Mouse (Mus musculus) ES-Bruce4 (cell line): ENCODE measurements at regions not wholly inside any gene's neighbourhood (a gene's known extent, or its start where the extent isn't known, plus 50 kb on each side); places are given as distances from the start of the nearest gene placed in this dataset.

ENCODE experiments used
- H3K27ac ChIP-seq: 2 replicates; pipeline ENCODE4 v1.5.1; 2012; ENCODE audit warnings: low read length, inconsistent platforms; ENCODE audit not compliant: insufficient read depth
- H3K27me3 ChIP-seq: 2 replicates; pipeline ENCODE4 v1.6.1; 2012; ENCODE audit warnings: mild to moderate bottlenecking, low read length, inconsistent platforms; ENCODE audit not compliant: control insufficient read depth, poor library complexity, insufficient read depth, severe bottlenecking
- H3K36me3 ChIP-seq: 2 replicates; pipeline ENCODE4 v1.6.1; 2012; ENCODE audit warnings: inconsistent platforms, mild to moderate bottlenecking, low read length, moderate library complexity; ENCODE audit not compliant: control insufficient read depth, poor library complexity, insufficient read depth, severe bottlenecking
- H3K4me1 ChIP-seq: one replicate; pipeline ENCODE4 v1.8.1; 2011; ENCODE audit warnings: low read length; ENCODE audit not compliant: control insufficient read depth, insufficient read depth
- H3K4me3 ChIP-seq: 2 replicates; pipeline ENCODE4 v1.5.1; 2011; ENCODE audit warnings: low read depth, mild to moderate bottlenecking, low read length
- H3K9ac ChIP-seq: 2 replicates; pipeline ENCODE4 v1.6.1; 2012; ENCODE audit warnings: low read depth, mild to moderate bottlenecking, inconsistent platforms; ENCODE audit not compliant: poor library complexity, severe bottlenecking
- H3K9me3 ChIP-seq: replicated peaks from 2 replicates; pipeline ENCODE4 v1.6.1; 2012; ENCODE audit warnings: mild to moderate bottlenecking, low read length, inconsistent platforms; ENCODE audit not compliant: control insufficient read depth, poor library complexity, insufficient read depth, severe bottlenecking
- CTCF ChIP-seq: IDR thresholded peaks from one replicate; pipeline ENCODE4 v1.8.1; 2011; ENCODE audit warnings: low read depth, low read length
- EP300 ChIP-seq: IDR thresholded peaks from 2 replicates; pipeline ENCODE4 v1.6.1; 2011; ENCODE audit warnings: low read depth, low read length; ENCODE audit not compliant: insufficient read depth
- POLR2A ChIP-seq: IDR thresholded peaks from one replicate; pipeline ENCODE4 v1.8.1; 2011; ENCODE audit warnings: low read length; ENCODE audit not compliant: insufficient read depth

- Histone ChIP-seq H3K9ac (no peak overlapping the region), H3K4me3 (no peak overlapping the region), H3K36me3 (no peaks in the 10 kb centered on the region), H3K9me3 (no peaks in the 10 kb centered on the region), H3K27ac (no peak overlapping the region), H3K27me3 (no peaks in the 10 kb centered on the region), H3K4me1 (no peaks in the 10 kb centered on the region)
- TF ChIP-seq CTCF (no peak), POLR2A (no peak), EP300 (no peak)
These were observed 93.5 kb downstream of the Aldh8a1 start for GRCm38 (mm10) chr10:21470589-21470988.

- Histone ChIP-seq H3K27ac (no peak overlapping the region), H3K27me3 (no peaks in the 10 kb centered on the region), H3K9ac (no peak overlapping the region), H3K36me3 (no peaks in the 10 kb centered on the region), H3K4me1 (no peaks in the 10 kb centered on the region), H3K9me3 (no peaks in the 10 kb centered on the region), H3K4me3 (no peak overlapping the region)
- TF ChIP-seq EP300 (no peak), POLR2A (no peak), CTCF (no peak)
These were observed 97.2 kb downstream of the Aldh8a1 start for GRCm38 (mm10) chr10:21474242-21474641.

- Histone ChIP-seq H3K27me3 (no peaks in the 10 kb centered on the region), H3K27ac (no peak overlapping the region), H3K4me3 (no peak overlapping the region), H3K9me3 (no peaks in the 10 kb centered on the region), H3K9ac (no peak overlapping the region), H3K4me1 (no peaks in the 10 kb centered on the region), H3K36me3 (no peaks in the 10 kb centered on the region)
- no peak for TF ChIP-seq EP300
- TF ChIP-seq CTCF: no peak
- no peak for TF ChIP-seq POLR2A
These were observed 100.9 kb downstream of the Aldh8a1 start for GRCm38 (mm10) chr10:21478004-21478403.

GRCm38 (mm10) chr10:21479403-21479802, 102.3 kb downstream of the Aldh8a1 start:
- no peaks in the 10 kb centered on the region for H3K9me3 ChIP-seq
- TF ChIP-seq CTCF (no peak), EP300 (no peak), POLR2A (no peak)
- H3K27ac ChIP-seq: no peak overlapping the region
- H3K4me1 ChIP-seq: no peaks in the 10 kb centered on the region
- no peaks in the 10 kb centered on the region for H3K27me3 ChIP-seq
- no peaks in the 10 kb centered on the region for H3K36me3 ChIP-seq
- no peak overlapping the region for H3K9ac ChIP-seq
- no peak overlapping the region for H3K4me3 ChIP-seq

GRCm38 (mm10) chr10:21481255-21481654, 104.2 kb downstream of the Aldh8a1 start:
- Histone ChIP-seq H3K27ac (no peak overlapping the region), H3K27me3 (no peaks in the 10 kb centered on the region), H3K4me1 (no peaks in the 10 kb centered on the region), H3K9ac (no peak overlapping the region), H3K36me3 (no peaks in the 10 kb centered on the region), H3K9me3 (no peaks in the 10 kb centered on the region), H3K4me3 (no peak overlapping the region)
- TF ChIP-seq POLR2A (no peak), CTCF (no peak), EP300 (no peak)

GRCm38 (mm10) chr10:21482055-21482454, 105.0 kb downstream of the Aldh8a1 start:
- H3K9me3 ChIP-seq: no peaks in the 10 kb centered on the region
- TF ChIP-seq POLR2A (no peak), EP300 (no peak), CTCF (no peak)
- no peaks in the 10 kb centered on the region for H3K27me3 ChIP-seq
- H3K9ac ChIP-seq: no peak overlapping the region
- H3K27ac ChIP-seq: no peak overlapping the region
- H3K4me3 ChIP-seq: no peak overlapping the region
- H3K4me1 ChIP-seq: no peaks in the 10 kb centered on the region
- H3K36me3 ChIP-seq: no peaks in the 10 kb centered on the region
